Mouse (Mus musculus) megakaryocyte, adult 5-6 weeks (primary cell): Measurements from ENCODE around the gene Commd3. TPM values are rescaled to one million over a fixed set of nuclear protein-coding genes. Genes with fewer than 3 reads are reported as not detected.

Experiments used
- ATAC-seq: 2 replicates; pipeline ENCODE4 v1.8.0; 2016; ENCODE audit warnings: mild to moderate bottlenecking, inconsistent platforms; ENCODE audit not compliant: poor library complexity, severe bottlenecking
- total RNA-seq, 2 experiments: library from RNA; stranded (forward) in 1 of 2; stranded (reverse) in 1 of 2; fragments of 153-499, 151-499 nt in 1 of 2; fragments of 221-1000, 200-1000 nt in 1 of 2; gene quantifications; 2 replicates each; pipeline versions ENCODE4 v1.2.3 to v1.2.4; 2015 to 2017

Commd3 gene
- total RNA-seq, 2 experiments from 2014 or later = 114 to 126 TPM

DNA sequence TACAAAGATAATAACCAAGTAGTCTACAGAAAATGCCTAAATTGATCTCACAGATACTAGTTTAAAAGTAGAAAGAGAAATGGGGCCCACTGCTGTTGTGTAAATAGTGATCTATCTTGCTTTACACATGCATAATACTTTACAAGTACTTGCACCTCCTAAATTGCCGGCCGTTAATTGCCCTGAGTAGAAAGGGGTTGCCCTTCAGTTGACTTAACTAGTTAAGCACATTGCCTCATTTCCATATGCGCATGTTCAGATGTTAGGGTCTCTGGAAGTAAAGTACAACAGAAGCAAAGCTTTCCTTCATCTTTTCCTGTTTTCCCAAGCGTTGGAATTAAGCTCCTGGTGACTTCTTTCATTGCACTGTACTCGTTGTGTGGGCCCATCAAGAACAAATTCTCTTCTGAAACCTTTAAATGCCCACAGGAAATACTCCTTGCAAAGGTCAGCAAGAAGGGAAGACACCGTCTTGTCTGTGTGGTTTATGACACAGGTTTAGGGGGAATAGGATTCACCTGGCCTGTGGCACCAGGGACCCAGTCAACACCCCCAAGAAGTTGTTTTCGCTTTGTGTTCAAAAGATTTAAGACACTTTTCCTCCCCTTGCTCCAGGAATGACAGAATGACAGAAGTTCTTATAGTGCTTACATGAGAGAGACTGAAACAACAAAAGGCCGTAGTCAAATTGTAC, 14.8 kb downstream of the Commd3 start:
- no peak for ATAC-seq

DNA sequence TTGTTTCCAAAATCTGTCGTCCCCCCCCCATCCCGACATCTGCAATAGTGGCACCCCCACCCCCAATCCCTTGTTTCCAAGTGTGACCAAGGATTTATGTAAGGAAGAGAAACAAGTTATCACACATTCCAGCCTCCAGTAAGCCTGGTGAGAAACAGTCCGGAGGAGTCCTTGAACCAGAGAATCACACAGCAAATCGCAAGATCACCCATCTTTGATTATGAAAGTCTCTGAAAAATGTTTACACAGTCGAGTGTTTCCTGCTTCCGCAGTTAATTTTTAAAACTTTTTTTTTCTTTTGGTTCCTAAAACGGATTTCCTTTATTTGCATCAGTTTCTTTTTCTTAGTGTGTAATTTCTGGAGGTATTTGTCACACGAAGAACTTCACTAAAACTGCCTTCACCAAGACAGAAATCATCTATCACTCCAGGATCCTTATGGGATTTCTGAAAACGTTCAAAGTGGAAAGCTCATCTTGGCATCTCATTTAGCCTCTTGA, 15.5 kb downstream of the Commd3 start:
- no peak for ATAC-seq

GRCm38 (mm10) chr2:18688286-18688685, 16.1 kb downstream of the Commd3 start:
- ATAC-seq = no peak

DNA sequence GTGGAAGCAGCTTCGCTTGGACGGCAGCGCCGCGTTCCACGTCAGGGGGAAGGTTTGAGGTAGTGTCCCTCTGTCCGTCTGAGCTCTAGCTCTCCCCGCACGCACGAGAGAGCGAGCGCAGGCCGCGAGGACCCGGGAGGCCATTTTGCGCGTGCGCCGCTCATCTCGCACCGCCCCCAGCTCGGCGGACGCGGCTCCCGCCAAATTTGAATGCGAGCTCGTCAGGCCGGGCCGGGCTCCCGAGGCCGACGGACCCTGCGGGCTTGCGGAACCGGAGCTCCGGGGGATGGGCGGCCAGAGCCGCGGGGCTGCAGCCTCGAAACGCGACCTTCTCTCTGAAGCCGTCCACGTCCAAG, 16.5 kb downstream of the Commd3 start:
- peak; percentile 65 for ATAC-seq

- peak; percentile 53 for ATAC-seq
Measured at GRCm38 (mm10) chr2:18689064-18689921, 17.1 kb downstream of the Commd3 start.

- peak; percentile 19; the same call in 1 of the 2 replicates for ATAC-seq
Measured at GRCm38 (mm10) chr2:18690055-18690691, 18.0 kb downstream of the Commd3 start.

GRCm38 (mm10) chr2:18690756-18691155, 18.6 kb downstream of the Commd3 start:
- ATAC-seq = no peak

- no peak for ATAC-seq
Measured at GRCm38 (mm10) chr2:18692031-18692430, 19.8 kb downstream of the Commd3 start.

GRCm38 (mm10) chr2:18692548-18692947, 20.4 kb downstream of the Commd3 start:
- ATAC-seq = no peak

DNA sequence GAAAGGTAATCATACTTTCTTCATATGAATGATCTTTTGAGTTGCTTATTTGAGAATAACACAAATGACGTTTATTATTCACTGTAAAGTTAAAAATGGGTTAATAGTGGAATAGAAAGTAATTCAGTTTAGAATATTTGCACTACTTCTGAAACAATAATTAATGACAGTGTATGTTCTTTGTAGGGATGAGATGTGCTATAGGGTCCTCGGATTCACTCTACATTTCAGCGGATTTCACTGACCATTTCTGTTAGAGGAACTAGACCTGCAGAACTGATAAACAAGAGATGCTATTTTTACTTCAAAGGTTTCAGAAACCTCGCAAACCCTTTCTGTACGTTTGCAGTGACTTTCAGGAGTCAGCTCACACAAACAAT, 21.3 kb downstream of the Commd3 start:
- no peak for ATAC-seq

DNA sequence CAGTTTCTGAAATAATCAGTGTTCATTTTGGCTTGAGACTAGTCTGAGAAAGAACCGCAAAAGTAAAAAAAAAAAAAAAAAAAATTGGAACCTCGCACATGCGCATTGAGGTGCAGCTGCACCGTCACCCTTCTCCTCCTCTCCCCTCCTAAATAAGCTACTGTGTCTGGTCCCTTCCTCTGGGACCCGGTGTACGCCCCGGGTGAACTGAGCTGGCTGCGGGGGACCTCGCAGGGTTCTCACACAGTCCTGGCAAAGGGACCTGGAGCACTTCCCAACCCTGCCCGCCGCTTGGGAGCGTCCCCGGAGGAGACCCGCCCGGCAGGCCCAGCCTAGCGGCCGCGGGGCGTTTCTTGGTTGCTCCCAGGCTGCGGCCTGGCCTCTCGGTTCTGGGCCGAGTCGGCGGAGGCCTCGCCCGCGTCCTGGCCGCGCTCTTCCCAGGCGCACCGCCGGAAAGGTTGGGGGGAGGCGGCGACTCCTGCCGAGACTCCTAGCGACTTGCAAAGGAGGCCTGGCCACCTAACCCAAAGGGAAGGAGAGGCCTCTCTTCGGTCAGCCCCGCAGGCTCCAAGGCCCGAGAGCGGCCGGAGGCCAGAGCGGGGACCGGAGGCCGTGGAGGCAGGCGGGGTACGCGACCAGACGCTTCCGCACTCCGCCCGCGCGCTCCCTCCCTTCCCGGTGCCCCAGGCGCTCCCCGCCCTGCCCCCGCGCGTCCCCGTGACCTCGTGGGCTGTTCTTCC, 21.9 kb downstream of the Commd3 start, which contains the start of gene Spag6:
TSS of gene Spag6 (plus strand) at position 162 of the 740 bp plus-strand sequence.
- peak; percentile 58 for ATAC-seq

DNA sequence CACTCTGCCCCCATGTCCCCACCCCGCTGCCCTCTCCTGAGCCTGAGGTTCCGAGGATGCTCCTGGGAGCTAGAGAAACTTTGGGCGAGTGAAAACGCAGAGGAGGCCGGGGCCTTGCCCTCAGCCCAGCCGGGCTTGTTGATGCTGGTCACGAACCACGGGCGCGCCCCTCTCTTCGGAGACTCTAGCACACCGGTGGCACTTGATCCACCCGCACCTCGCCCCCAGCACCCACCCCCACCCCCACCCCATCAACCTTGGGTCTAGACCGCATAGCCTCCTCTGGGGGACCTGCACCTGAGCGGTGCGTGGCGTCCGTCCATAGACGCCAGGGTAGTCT, 22.4 kb downstream of the Commd3 start:
- peak; percentile 10; the same call in 1 of the 2 replicates for ATAC-seq

DNA sequence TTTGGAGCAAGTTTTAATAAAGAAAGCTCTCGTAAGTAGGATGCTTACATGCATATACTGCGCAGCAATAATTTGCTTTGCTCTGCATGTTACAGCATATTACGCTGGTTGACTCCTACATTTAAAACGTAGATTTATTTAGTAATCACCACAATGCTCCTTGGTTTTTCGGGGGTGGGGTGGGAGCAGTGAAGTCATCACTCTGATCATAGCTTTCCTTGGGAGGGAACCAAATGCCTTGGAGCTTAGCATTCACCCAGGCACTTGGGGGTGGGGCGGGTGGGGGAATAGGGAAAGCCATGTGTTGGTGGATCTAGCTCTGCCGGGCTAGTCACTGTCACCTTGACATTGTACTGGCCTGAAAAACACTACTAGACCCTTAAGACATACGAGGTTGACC, 23.0 kb downstream of the Commd3 start:
- ATAC-seq = no peak

DNA sequence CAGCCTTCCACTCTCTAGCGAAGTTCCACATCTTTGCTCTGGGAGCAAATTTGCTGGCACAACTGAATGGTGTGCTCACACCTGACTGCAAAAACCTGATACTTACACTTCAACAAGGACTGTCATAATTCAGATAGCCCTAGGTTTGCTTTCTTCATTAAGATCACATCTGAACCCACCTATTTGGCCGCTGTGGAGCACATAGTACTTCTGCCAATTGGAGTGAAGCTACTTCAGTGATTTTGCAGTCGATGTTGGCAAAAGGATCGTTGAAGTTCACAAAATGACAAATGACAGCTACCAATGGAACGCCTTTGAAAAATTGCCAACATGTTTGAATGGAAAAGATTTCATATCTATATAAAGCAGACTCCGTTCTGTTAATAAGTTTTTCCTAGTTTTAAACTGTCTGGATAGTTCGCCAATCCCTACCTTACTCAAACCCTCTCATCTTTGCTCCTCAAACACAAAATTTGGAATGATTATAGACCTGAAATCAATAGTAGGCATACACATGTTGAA, 23.5 kb downstream of the Commd3 start:
- no peak for ATAC-seq

DNA sequence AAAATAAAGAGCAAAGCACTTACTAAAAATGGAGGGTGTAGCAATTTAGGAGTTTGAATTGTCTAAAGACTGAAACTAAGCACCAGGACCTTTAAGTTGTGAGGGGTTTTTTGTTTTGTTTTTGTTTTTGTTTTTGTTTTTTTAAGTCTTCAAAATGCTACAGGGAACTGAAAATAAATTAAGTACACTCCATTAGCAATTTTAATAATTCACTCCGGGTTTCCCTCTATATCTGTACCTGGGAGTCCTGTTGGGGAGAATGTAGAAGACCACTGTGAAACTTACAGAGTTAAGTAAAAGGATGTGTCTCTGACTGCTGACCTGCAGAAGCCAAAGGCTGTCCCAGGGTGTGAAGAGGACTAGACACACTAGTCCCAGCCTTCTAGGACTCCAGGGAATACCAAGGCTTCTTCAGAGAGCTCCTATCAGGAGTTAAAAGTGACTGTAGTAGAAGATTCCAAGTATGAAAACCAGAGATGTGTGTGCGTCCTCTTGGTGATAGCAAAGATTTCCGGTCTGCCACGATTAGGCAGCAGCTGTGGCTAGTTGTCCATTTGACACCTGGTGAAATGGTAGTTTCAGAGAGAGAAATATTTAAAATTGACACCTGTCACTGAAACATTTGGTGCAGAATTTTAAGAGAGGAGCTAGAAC, 25.5 kb downstream of the Commd3 start:
- no peak for ATAC-seq

GRCm38 (mm10) chr2:18698663-18699385, 26.6 kb downstream of the Commd3 start:
- ATAC-seq = peak; percentile 43

GRCm38 (mm10) chr2:18699401-18699990, 27.3 kb downstream of the Commd3 start:
- no peak for ATAC-seq

- ATAC-seq = no peak
Measured at GRCm38 (mm10) chr2:18710356-18710755, 38.2 kb downstream of the Commd3 start.

DNA sequence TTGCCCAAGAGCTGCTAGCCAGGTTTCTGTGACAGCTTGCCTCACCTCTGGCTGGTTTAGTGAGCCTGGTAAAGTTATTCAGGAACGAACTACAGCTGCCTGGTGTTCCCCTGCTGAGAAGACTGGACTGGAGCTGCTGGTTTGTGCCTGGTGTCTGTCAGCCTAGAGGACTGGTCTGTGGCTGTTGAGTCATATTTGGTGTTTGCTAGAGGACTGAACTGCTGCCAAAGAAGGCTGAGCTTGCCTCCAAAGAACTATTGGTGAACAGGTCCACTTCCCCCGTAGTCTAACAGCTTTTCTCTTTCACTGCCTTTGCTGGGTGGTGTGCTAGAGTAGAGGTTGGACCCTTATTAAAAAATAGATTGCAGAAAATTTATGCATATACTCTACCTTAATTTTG, 40.9 kb downstream of the Commd3 start:
- ATAC-seq = no peak
